Mouse (Mus musculus): Measurements from ENCODE around the gene Cebpg. TPM values are rescaled to one million over a fixed set of nuclear protein-coding genes. Genes with fewer than 3 reads are reported as not detected.

Cebpg gene
- polyA plus RNA-seq, 1 experiment from 2014 or later = 22.1 TPM

DNA sequence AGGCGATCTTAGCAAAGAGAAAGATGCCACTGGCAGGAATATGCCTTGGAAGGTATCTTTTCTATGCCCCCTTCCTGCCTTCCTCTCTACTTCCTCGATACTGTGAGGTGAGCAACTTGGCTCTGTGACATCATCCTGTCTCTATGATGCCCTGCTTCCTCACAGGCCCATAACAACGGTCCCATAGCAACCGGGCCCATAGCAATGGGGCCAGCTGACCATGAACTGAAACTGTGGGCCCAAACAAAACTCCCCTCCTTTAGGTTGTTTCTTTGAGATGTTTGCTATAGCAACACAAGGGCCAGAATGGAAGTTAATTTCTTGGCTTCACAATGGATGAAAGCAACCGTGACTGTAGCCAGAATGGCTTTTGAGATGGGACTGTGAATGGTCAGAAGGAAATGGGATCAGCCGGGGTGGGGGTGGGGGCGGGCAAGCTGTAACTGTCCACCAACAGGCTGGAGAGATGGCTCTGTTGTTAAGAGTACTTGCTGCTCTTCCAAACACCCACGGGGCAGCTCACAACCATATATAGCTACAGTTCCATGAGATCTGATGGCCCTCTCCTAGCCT, 10.4 kb upstream of the Cebpg start:
- Histone ChIP-seq H3K27me3 (no peaks in the 10 kb centered on the region), H3K4me3 (replicated peaks) (no peak overlapping the region), H3K27ac (replicated peaks) (no peak overlapping the region), H3K36me3 (replicated peaks) (no peaks in the 10 kb centered on the region), H3K9ac (no peak overlapping the region), H3K4me1 (replicated peaks) (no peaks in the 10 kb centered on the region), H3K9me3 (replicated peaks) (no peaks in the 10 kb centered on the region), H3K4me2 (no peak overlapping the region)
- ATAC-seq (ENCODE audit: insufficient read depth) = no peak
- WGBS (ENCODE audit: insufficient replicate concordance) = 61% methylated on average over 8 of the region's 8 CpGs

DNA sequence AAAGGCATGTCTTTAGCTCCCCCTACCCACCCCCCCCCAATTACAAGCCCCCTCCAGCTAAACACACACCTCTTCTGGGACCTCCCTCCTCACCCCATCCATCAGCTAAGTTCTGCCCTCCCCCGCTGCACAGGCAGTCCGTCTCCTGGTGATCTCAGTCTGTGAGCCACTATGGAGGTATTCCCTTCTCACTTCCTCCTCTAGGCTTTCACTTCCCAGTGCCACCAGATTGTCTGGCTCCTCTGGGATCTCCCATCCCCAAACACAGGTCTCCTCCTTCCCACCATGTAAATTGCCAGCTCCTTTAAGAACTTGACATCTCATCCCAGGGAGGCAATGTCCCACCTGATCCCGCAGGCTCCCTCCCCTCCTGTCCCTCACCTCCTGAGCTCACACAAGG, 9.6 kb upstream of the Cebpg start:
- no peaks in the 10 kb centered on the region for H3K27me3 ChIP-seq
- WGBS (ENCODE audit: insufficient replicate concordance) = 63% methylated on average over 3 of the region's 3 CpGs
- H3K27ac ChIP-seq (replicated peaks) = no peak overlapping the region
- H3K4me2 ChIP-seq = no peak overlapping the region
- H3K36me3 ChIP-seq (replicated peaks) = no peaks in the 10 kb centered on the region
- no peak overlapping the region for H3K4me3 ChIP-seq (replicated peaks)
- no peaks in the 10 kb centered on the region for H3K4me1 ChIP-seq (replicated peaks)
- H3K9ac ChIP-seq = no peak overlapping the region
- no peaks in the 10 kb centered on the region for H3K9me3 ChIP-seq (replicated peaks)
- no peak for ATAC-seq (ENCODE audit: insufficient read depth)

DNA sequence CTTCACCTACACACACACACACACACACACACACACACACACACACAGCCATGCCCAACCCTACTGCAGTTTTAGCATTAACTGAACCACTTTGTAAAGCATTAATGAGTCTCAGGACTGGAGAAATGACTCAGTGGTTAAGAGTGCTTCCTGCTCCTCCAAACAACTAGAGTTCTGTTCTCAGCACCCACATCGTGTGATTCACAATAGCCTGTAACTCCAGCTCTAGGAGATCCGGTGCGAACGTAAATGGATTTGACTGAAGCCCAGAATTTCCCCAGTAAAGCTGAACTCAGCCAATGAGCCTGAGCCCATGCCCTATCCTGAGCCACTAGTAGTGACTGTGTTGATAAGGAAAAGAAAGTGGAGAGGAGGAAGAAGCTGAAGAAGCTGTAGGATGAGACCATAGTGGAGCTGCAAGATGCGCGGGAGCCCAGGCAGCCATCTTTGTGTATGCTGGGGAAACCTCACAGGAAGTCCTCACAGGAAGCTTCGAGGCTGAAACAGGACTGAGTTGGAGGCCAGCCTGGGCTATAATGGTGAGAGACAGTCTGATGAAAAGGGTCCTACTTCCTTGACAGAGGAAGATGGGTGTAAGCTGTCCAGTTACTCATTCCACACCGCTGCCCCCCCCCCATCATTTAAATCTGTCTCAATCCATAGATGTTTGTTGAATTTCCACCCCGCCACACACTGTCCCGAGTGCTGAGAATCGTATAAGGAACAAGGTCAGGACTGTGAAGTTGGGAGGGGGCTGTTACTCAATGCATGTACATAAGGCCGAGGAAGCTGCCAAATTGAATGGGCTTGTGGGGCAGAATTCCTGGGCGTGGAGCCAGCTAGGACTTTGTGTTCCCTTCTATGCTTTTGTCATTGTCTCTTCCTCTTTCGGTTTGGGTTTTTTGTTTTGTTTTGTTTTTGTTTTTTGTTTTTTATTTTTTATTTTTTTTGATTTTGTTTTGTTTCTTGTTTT, 8.2 kb upstream of the Cebpg start:
- H3K4me1 ChIP-seq (replicated peaks) = no peaks in the 10 kb centered on the region
- ATAC-seq (ENCODE audit: insufficient read depth) = no peak
- no peak overlapping the region for H3K4me2 ChIP-seq
- no peaks in the 10 kb centered on the region for H3K9me3 ChIP-seq (replicated peaks)
- H3K27ac ChIP-seq (replicated peaks) = no peak overlapping the region
- no peak overlapping the region for H3K9ac ChIP-seq
- no peaks in the 10 kb centered on the region for H3K36me3 ChIP-seq (replicated peaks)
- H3K4me3 ChIP-seq (replicated peaks) = no peak overlapping the region
- no peaks in the 10 kb centered on the region for H3K27me3 ChIP-seq
- 62% methylated on average over 14 of the region's 14 CpGs for WGBS (ENCODE audit: insufficient replicate concordance)

DNA sequence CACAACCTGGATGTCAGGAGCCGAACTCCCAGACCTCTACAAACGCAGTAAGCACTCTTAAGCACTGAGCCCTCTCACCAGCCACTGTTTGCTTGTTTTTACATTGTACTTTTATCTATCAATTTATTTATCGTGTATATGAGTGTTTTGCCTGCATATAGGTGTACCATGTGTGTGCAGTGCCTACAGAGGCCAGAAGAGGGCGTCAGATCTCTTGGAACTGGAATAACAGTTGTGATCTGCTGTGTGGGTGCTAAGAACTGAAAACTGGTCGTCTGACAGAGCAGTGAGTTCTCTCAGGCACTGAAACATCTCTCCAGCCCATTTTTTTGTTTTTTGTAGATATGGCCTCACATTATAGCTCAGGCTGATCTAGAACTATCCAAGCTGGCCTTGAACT, 3.1 kb upstream of the Cebpg start:
- no peaks in the 10 kb centered on the region for H3K27me3 ChIP-seq

DNA sequence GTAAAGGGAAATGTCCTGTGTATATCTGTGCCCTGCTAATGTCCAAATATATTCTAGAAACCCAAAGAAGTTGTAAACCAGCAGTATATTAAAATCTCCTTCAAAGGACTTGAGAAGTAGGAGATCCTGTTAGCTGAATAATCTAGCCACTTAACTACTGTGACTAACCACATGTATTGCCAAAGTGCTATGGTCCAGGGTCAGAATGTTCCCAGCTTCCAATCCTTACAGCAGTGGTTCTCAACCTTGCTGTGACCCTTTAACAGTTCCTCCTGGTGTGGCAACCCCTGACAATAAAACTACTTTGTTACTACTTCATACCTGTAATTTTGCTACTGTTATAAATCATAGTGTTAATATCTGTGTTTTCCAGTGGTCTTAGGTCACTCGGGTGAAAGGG, 2.0 kb upstream of the Cebpg start:
- H3K36me3 ChIP-seq (replicated peaks) = 0 out of 2 replicates have a peak, but pooled peaks cover 4% of the 10 kb centered on the region
- H3K27me3 ChIP-seq = no peaks in the 10 kb centered on the region
- no peak overlapping the region for H3K9ac ChIP-seq
- ATAC-seq (ENCODE audit: insufficient read depth) = no peak
- peaks cover 30% of the 10 kb centered on the region for H3K4me1 ChIP-seq (replicated peaks)
- H3K4me3 ChIP-seq (replicated peaks) = no peak overlapping the region
- H3K4me2 ChIP-seq = no peak overlapping the region
- no peak overlapping the region for H3K27ac ChIP-seq (replicated peaks)
- WGBS (ENCODE audit: insufficient replicate concordance) = 48% methylated on average over 1 of the region's 1 CpGs
- no peaks in the 10 kb centered on the region for H3K9me3 ChIP-seq (replicated peaks)

More for the DNA sequence above, 3.1 kb upstream of the Cebpg start:
- Histone ChIP-seq H3K4me3 (replicated peaks) (no peak overlapping the region), H3K4me1 (replicated peaks) (peaks cover 21% of the 10 kb centered on the region), H3K9ac (no peak overlapping the region), H3K4me2 (no peak overlapping the region), H3K36me3 (replicated peaks) (no peaks in the 10 kb centered on the region), H3K27ac (replicated peaks) (no peak overlapping the region), H3K9me3 (replicated peaks) (no peaks in the 10 kb centered on the region)
- no peak for ATAC-seq (ENCODE audit: insufficient read depth)
- 55% methylated on average over 5 of the region's 5 CpGs for WGBS (ENCODE audit: insufficient replicate concordance)

DNA sequence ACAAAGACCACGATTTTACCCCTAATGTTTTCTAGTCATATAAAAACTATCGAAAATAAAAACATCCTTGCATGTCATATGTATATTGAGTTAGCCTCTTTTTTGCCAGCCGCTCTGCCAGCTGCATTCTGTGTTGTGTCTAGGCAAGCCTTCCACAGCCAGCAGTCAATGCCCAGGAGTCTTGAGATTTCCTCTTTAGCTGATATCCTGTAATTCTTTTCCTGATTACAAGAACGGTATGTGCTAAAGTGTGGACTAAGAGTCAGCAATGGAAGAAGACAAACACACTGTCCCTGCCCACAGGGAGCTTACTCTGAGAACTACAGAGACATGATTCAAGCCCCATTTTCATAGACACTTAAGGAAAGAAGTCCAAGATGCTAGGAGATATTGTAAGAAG, 1.2 kb upstream of the Cebpg start:
- H3K4me2 ChIP-seq = peak overlapping the region; percentile 88
- no peak for ATAC-seq (ENCODE audit: insufficient read depth)
- H3K4me1 ChIP-seq (replicated peaks) = peaks cover 36% of the 10 kb centered on the region
- peak overlapping the region; percentile 87; the same call in 1 of the 2 replicates for H3K27ac ChIP-seq (replicated peaks)
- WGBS (ENCODE audit: insufficient replicate concordance) = 55% methylated on average over 4 of the region's 4 CpGs
- no peaks in the 10 kb centered on the region for H3K9me3 ChIP-seq (replicated peaks)
- peak overlapping the region; percentile 93; the same call in 1 of the 2 replicates for H3K4me3 ChIP-seq (replicated peaks)
- H3K9ac ChIP-seq = no peak overlapping the region
- H3K36me3 ChIP-seq (replicated peaks) = 0 out of 2 replicates have a peak, but pooled peaks cover 6% of the 10 kb centered on the region
- no peaks in the 10 kb centered on the region for H3K27me3 ChIP-seq

DNA sequence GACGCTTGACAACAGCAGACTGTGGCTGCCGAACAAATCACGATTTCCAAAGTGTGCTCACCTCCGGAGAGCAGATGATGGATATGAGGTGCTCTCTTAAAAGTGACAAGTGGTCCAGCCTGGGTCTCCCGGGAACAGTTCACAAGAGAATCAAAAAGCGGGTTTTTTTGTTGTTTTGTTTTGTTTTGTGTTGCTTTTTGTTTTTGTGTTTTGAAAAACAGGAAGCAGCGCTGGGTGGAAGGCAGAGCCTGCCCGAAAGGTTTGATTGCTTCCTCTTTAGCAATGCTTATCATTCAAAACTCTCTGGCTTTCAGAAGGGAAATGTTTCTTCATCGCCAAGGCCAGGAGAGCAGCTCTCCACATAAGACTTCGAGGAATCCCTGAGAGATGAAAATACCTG, 626 bp upstream of the Cebpg start:
- Histone ChIP-seq H3K9ac (peak overlapping the region; percentile 65), H3K4me1 (replicated peaks) (peaks cover 38% of the 10 kb centered on the region), H3K27me3 (no peaks in the 10 kb centered on the region), H3K4me2 (peak overlapping the region; percentile 88), H3K27ac (replicated peaks) (peak overlapping the region; percentile 87), H3K4me3 (replicated peaks) (peak overlapping the region; percentile 93), H3K36me3 (replicated peaks) (0 out of 2 replicates have a peak, but pooled peaks cover 6% of the 10 kb centered on the region), H3K9me3 (replicated peaks) (no peaks in the 10 kb centered on the region)
- 3% methylated on average over 10 of the region's 10 CpGs for WGBS (ENCODE audit: insufficient replicate concordance)
- ATAC-seq (ENCODE audit: insufficient read depth) = no peak

DNA sequence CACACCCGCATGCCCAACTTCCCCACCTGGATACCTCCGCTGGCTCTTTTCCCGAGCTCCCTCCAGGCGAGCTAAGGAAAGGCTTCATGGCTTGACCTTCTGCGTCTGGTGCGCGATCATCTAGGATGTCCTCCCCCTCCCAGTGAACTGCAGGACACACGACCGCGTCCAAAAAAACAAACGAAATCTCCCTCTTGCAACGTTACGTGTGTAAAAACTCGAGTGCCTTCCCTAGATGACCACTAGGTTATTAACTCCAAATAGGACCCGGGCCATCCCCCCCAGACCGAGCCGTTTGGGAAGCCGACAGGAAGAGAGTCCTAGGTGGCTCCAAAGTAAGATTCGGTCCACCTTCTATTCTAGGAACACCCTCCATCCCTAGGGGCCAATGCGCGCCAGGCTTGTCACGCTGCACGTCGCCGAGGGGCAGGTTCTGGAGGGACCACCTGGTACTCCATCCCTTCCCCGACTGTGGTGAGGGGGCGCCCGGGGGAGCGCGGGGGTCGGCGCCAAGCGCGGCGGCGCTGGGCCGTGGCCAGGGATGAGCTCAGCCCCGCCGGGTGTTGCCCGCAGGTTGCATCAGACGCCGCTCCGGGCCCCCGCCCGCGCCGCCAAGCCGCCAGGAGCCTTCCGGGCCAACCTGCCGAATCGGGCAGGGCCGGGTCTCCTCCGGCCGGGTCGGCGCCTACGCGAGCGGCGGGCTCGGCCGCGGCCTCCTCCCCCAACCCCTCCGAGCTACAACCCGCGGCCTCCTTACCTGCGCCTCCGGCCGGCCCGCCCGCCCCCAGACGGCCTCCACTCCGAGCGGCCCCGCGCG, 546 bp downstream of the Cebpg start:
- peak; percentile 73 for ATAC-seq (ENCODE audit: insufficient read depth)
- H3K27me3 ChIP-seq = no peaks in the 10 kb centered on the region
- peaks cover 38% of the 10 kb centered on the region for H3K4me1 ChIP-seq (replicated peaks)
- H3K27ac ChIP-seq (replicated peaks) = peak overlapping the region; percentile 96
- H3K9me3 ChIP-seq (replicated peaks) = no peaks in the 10 kb centered on the region
- H3K9ac ChIP-seq = peak overlapping the region; percentile 98
- H3K36me3 ChIP-seq (replicated peaks) = peaks cover 9% of the 10 kb centered on the region; the same call in 1 of the 2 replicates
- peak overlapping the region; percentile 93 for H3K4me3 ChIP-seq (replicated peaks)
- H3K4me2 ChIP-seq = peak overlapping the region; percentile 88
- under 1% methylated on average over 70 of the region's 77 CpGs for WGBS (ENCODE audit: insufficient replicate concordance)

DNA sequence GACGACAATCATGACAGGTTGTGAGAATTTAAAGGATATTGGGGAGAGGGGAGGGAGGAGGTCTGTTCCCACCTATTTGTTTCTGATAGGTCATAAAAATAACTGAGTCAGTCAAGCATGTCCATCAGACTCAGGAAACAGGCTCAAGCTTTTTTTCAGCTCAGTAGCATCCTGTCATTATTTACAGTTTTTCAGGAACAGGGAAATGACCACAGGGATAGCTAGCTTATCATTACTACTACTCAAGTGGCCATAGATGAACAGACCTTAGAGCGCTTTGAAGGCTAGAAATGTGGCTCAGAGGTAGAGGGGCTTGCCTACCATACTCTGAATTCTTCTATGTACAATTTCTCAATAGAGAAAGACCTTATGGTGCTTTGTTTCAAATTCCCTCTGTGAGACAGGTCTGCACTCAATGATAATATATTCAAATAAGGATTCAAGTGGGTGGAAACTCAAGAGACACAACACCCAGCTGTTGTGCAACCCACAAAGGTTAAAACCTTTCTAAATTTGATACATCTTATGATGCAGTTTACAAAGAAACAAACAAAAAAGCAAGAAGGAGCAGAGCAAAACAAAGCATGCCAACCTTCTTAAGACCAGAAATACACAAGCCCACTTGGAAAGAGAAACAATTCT, 1.3 kb downstream of the Cebpg start:
- Histone ChIP-seq H3K9me3 (replicated peaks) (no peaks in the 10 kb centered on the region), H3K27ac (replicated peaks) (peak overlapping the region; percentile 96)
- WGBS (ENCODE audit: insufficient replicate concordance) = 58% methylated on average over 2 of the region's 2 CpGs

DNA sequence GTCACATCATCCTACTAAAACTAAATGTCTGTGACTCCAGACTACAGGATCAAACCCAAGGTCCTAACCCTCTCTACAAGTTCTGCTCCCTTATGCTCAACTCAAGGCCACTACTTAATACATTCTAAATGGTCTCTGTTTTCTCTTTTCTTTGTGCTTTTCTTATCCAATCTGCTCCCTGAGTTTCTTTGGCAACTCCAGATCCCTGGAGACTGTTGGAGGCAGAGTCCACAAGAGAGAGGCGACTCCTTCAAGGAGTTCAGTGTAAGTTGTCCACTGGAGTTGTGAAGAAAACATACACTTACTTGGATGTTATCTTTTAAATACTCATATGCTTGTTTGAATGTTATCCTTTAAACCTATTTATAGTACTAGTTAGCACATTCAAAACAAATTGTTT, 2.1 kb downstream of the Cebpg start:
- Histone ChIP-seq H3K4me2 (peak overlapping the region; percentile 88), H3K9me3 (replicated peaks) (no peaks in the 10 kb centered on the region), H3K27ac (replicated peaks) (no peak overlapping the region), H3K36me3 (replicated peaks) (peaks cover 24% of the 10 kb centered on the region), H3K27me3 (no peaks in the 10 kb centered on the region), H3K9ac (no peak overlapping the region; the same call in 1 of the 2 replicates), H3K4me3 (replicated peaks) (peak overlapping the region; percentile 93; the same call in 1 of the 2 replicates), H3K4me1 (replicated peaks) (peaks cover 38% of the 10 kb centered on the region)
- 90% methylated on average over 1 of the region's 1 CpGs for WGBS (ENCODE audit: insufficient replicate concordance)
- ATAC-seq (ENCODE audit: insufficient read depth) = no peak

More for the DNA sequence above, 1.3 kb downstream of the Cebpg start:
- H3K9ac ChIP-seq = peak overlapping the region; percentile 98
- H3K27me3 ChIP-seq = no peaks in the 10 kb centered on the region
- H3K4me3 ChIP-seq (replicated peaks) = peak overlapping the region; percentile 93
- no peak for ATAC-seq (ENCODE audit: insufficient read depth)
- H3K4me1 ChIP-seq (replicated peaks) = peaks cover 38% of the 10 kb centered on the region
- peaks cover 17% of the 10 kb centered on the region for H3K36me3 ChIP-seq (replicated peaks)
- peak overlapping the region; percentile 88 for H3K4me2 ChIP-seq

Measured in liver, embryonic 15.5 days (tissue).